Mouse (Mus musculus): ENCODE data around the gene Luzp1. TPM values are rescaled to one million over a fixed set of nuclear protein-coding genes. Genes with fewer than 3 reads are reported as not detected.

The Luzp1 gene
- polyA plus RNA-seq, 1 experiment from 2014 or later = 91.1 TPM

- WGBS = 86% methylated on average over 2 of the region's 2 CpGs
- Histone ChIP-seq H3K9me3 (replicated peaks) (no peaks in the 10 kb centered on the region), H3K4me2 (no peak overlapping the region), H3K27ac (no peak overlapping the region), H3K4me1 (peaks cover 11% of the 10 kb centered on the region), H3K36me3 (ENCODE audit: poor library complexity, severe bottlenecking) (no peaks in the 10 kb centered on the region), H3K27me3 (no peaks in the 10 kb centered on the region), H3K9ac (no peak overlapping the region), H3K4me3 (no peak overlapping the region)
- ATAC-seq = no peak
These were observed 48.6 kb downstream of the Luzp1 start for GRCm38 (mm10) chr4:136518141-136518540.

- no peaks in the 10 kb centered on the region for H3K9me3 ChIP-seq (replicated peaks)
- no peaks in the 10 kb centered on the region for H3K36me3 ChIP-seq (ENCODE audit: poor library complexity, severe bottlenecking)
- H3K27me3 ChIP-seq = no peaks in the 10 kb centered on the region
- peaks cover 11% of the 10 kb centered on the region for H3K4me1 ChIP-seq
- H3K9ac ChIP-seq = no peak overlapping the region
- no peak overlapping the region for H3K27ac ChIP-seq
- 95% methylated on average over 2 of the region's 2 CpGs for WGBS
- no peak overlapping the region for H3K4me2 ChIP-seq
- H3K4me3 ChIP-seq = no peak overlapping the region
- no peak for ATAC-seq
These were observed 49.0 kb downstream of the Luzp1 start for GRCm38 (mm10) chr4:136518576-136518975.

- peaks cover 8% of the 10 kb centered on the region for H3K4me1 ChIP-seq
- H3K4me2 ChIP-seq = no peak overlapping the region
- H3K9me3 ChIP-seq (replicated peaks) = no peaks in the 10 kb centered on the region
- H3K36me3 ChIP-seq (ENCODE audit: poor library complexity, severe bottlenecking) = no peaks in the 10 kb centered on the region
- no peak overlapping the region for H3K9ac ChIP-seq
- H3K4me3 ChIP-seq = no peak overlapping the region
- no peaks in the 10 kb centered on the region for H3K27me3 ChIP-seq
- no peak for ATAC-seq
- H3K27ac ChIP-seq = no peak overlapping the region
These were observed 50.3 kb downstream of the Luzp1 start for GRCm38 (mm10) chr4:136519866-136520265.

GRCm38 (mm10) chr4:136521898-136522297, 52.3 kb downstream of the Luzp1 start:
- 58% methylated on average over 5 of the region's 5 CpGs for WGBS
- Histone ChIP-seq H3K4me1 (peaks cover 6% of the 10 kb centered on the region), H3K27me3 (no peaks in the 10 kb centered on the region), H3K4me3 (no peak overlapping the region), H3K4me2 (no peak overlapping the region), H3K27ac (no peak overlapping the region), H3K36me3 (ENCODE audit: poor library complexity, severe bottlenecking) (no peaks in the 10 kb centered on the region), H3K9me3 (replicated peaks) (no peaks in the 10 kb centered on the region), H3K9ac (no peak overlapping the region)
- no peak for ATAC-seq

- ATAC-seq = no peak
- peaks cover 6% of the 10 kb centered on the region for H3K4me1 ChIP-seq
- H3K36me3 ChIP-seq (ENCODE audit: poor library complexity, severe bottlenecking) = no peaks in the 10 kb centered on the region
- H3K27me3 ChIP-seq = no peaks in the 10 kb centered on the region
- 84% methylated on average over 2 of the region's 2 CpGs for WGBS
- no peaks in the 10 kb centered on the region for H3K9me3 ChIP-seq (replicated peaks)
- H3K27ac ChIP-seq = no peak overlapping the region
- no peak overlapping the region for H3K4me2 ChIP-seq
- H3K4me3 ChIP-seq = no peak overlapping the region
- H3K9ac ChIP-seq = no peak overlapping the region
These were observed 54.7 kb downstream of the Luzp1 start for GRCm38 (mm10) chr4:136524309-136524708.

GRCm38 (mm10) chr4:136526412-136526811, 56.9 kb downstream of the Luzp1 start:
- H3K4me1 ChIP-seq = peaks cover 1% of the 10 kb centered on the region
- H3K9ac ChIP-seq = no peak overlapping the region
- peak; percentile 73 for ATAC-seq
- H3K27me3 ChIP-seq = no peaks in the 10 kb centered on the region
- no peak overlapping the region for H3K4me3 ChIP-seq
- WGBS = 21% methylated on average over 4 of the region's 4 CpGs
- no peaks in the 10 kb centered on the region for H3K36me3 ChIP-seq (ENCODE audit: poor library complexity, severe bottlenecking)
- H3K27ac ChIP-seq = no peak overlapping the region
- no peaks in the 10 kb centered on the region for H3K9me3 ChIP-seq (replicated peaks)
- H3K4me2 ChIP-seq = no peak overlapping the region

- peaks cover 99% of the 10 kb centered on the region for H3K36me3 ChIP-seq (ENCODE audit: poor library complexity, severe bottlenecking)
These were observed 75.6 kb downstream of the Luzp1 start for GRCm38 (mm10) chr4:136545151-136545550.

GRCm38 (mm10) chr4:136546279-136547045, 76.9 kb downstream of the Luzp1 start:
- H3K27me3 ChIP-seq = no peaks in the 10 kb centered on the region
- H3K4me1 ChIP-seq = peaks cover 33% of the 10 kb centered on the region
- H3K4me2 ChIP-seq = no peak overlapping the region
- no peaks in the 10 kb centered on the region for H3K9me3 ChIP-seq (replicated peaks)
- H3K4me3 ChIP-seq = no peak overlapping the region
- H3K27ac ChIP-seq = 0 out of 2 replicates have a peak overlapping the region, but pooled peaks have one; percentile 15
- ATAC-seq = no peak
- peaks cover 99% of the 10 kb centered on the region for H3K36me3 ChIP-seq (ENCODE audit: poor library complexity, severe bottlenecking)
- H3K9ac ChIP-seq = no peak overlapping the region
- 81% methylated on average over 3 of the region's 3 CpGs for WGBS

More at GRCm38 (mm10) chr4:136545151-136545550, 75.6 kb downstream of the Luzp1 start:
- Histone ChIP-seq H3K4me1 (peaks cover 33% of the 10 kb centered on the region), H3K9me3 (replicated peaks) (no peaks in the 10 kb centered on the region), H3K4me3 (no peak overlapping the region), H3K27me3 (no peaks in the 10 kb centered on the region), H3K27ac (no peak overlapping the region), H3K4me2 (no peak overlapping the region), H3K9ac (no peak overlapping the region)
- no peak for ATAC-seq
- WGBS = 91% methylated on average over 3 of the region's 3 CpGs

GRCm38 (mm10) chr4:136547721-136548120, 78.2 kb downstream of the Luzp1 start:
- Histone ChIP-seq H3K4me1 (peaks cover 27% of the 10 kb centered on the region), H3K9me3 (replicated peaks) (no peaks in the 10 kb centered on the region), H3K27ac (peak overlapping the region; percentile 68), H3K27me3 (no peaks in the 10 kb centered on the region), H3K36me3 (ENCODE audit: poor library complexity, severe bottlenecking) (peaks cover 99% of the 10 kb centered on the region), H3K4me2 (no peak overlapping the region), H3K4me3 (no peak overlapping the region), H3K9ac (no peak overlapping the region)
- WGBS = 70% methylated on average over 1 of the region's 1 CpGs
- ATAC-seq = no peak

GRCm38 (mm10) chr4:136548381-136548801, 78.8 kb downstream of the Luzp1 start:
- WGBS = 5% methylated on average over 1 of the region's 1 CpGs
- H3K4me3 ChIP-seq = no peak overlapping the region
- ATAC-seq = peak; percentile 55; the same call in 1 of the 2 replicates
- no peak overlapping the region for H3K4me2 ChIP-seq
- H3K27ac ChIP-seq = peak overlapping the region; percentile 68
- H3K9me3 ChIP-seq (replicated peaks) = no peaks in the 10 kb centered on the region
- H3K9ac ChIP-seq = 0 out of 2 replicates have a peak overlapping the region, but pooled peaks have one; percentile 6
- H3K4me1 ChIP-seq = peaks cover 26% of the 10 kb centered on the region
- peaks cover 99% of the 10 kb centered on the region for H3K36me3 ChIP-seq (ENCODE audit: poor library complexity, severe bottlenecking)
- no peaks in the 10 kb centered on the region for H3K27me3 ChIP-seq

GRCm38 (mm10) chr4:136553108-136553507, 83.5 kb downstream of the Luzp1 start:
- Histone ChIP-seq H3K27me3 (no peaks in the 10 kb centered on the region), H3K4me3 (no peak overlapping the region), H3K4me1 (peaks cover 18% of the 10 kb centered on the region), H3K27ac (no peak overlapping the region), H3K4me2 (no peak overlapping the region), H3K9ac (no peak overlapping the region), H3K36me3 (ENCODE audit: poor library complexity, severe bottlenecking) (peaks cover 96% of the 10 kb centered on the region), H3K9me3 (replicated peaks) (no peaks in the 10 kb centered on the region)
- ATAC-seq = no peak
- 78% methylated on average over 1 of the region's 1 CpGs for WGBS

- Histone ChIP-seq H3K27ac (no peak overlapping the region), H3K27me3 (no peaks in the 10 kb centered on the region), H3K4me3 (no peak overlapping the region), H3K9me3 (replicated peaks) (no peaks in the 10 kb centered on the region), H3K36me3 (ENCODE audit: poor library complexity, severe bottlenecking) (peaks cover 93% of the 10 kb centered on the region), H3K4me1 (no peaks in the 10 kb centered on the region), H3K9ac (no peak overlapping the region), H3K4me2 (no peak overlapping the region)
- WGBS = 87% methylated on average over 2 of the region's 2 CpGs
- no peak for ATAC-seq
These were observed 88.1 kb downstream of the Luzp1 start for GRCm38 (mm10) chr4:136557638-136558037.

- H3K4me1 ChIP-seq = no peaks in the 10 kb centered on the region
- H3K27me3 ChIP-seq = no peaks in the 10 kb centered on the region
- H3K4me2 ChIP-seq = no peak overlapping the region
- no peak overlapping the region for H3K27ac ChIP-seq
- WGBS = 97% methylated on average over 2 of the region's 2 CpGs
- H3K36me3 ChIP-seq (ENCODE audit: poor library complexity, severe bottlenecking) = peaks cover 93% of the 10 kb centered on the region
- ATAC-seq = no peak
- no peak overlapping the region for H3K4me3 ChIP-seq
- no peak overlapping the region for H3K9ac ChIP-seq
- H3K9me3 ChIP-seq (replicated peaks) = no peaks in the 10 kb centered on the region
These were observed 90.1 kb downstream of the Luzp1 start for GRCm38 (mm10) chr4:136559690-136560089.
